Mouse (Mus musculus): ENCODE measurements at regions not wholly inside any gene's neighbourhood (a gene's known extent, or its start where the extent isn't known, plus 50 kb on each side); places are given as distances from the start of the nearest gene placed in this dataset.

- Histone ChIP-seq H3K27ac (ENCODE audit: low read depth, low read length) (no peak overlapping the region), H3K9ac (replicated peaks; ENCODE audit: low read length, poor library complexity, severe bottlenecking) (no peak overlapping the region), H3K36me3 (ENCODE audit: insufficient read depth, low read length) (no peaks in the 10 kb centered on the region), H3K4me1 (ENCODE audit: insufficient read depth, low read length) (no peaks in the 10 kb centered on the region), H3K4me3 (ENCODE audit: low read depth, low read length) (no peak overlapping the region), H3K9me3 (ENCODE audit: low read length) (no peaks in the 10 kb centered on the region), H3K27me3 (ENCODE audit: insufficient read depth, low read length) (no peaks in the 10 kb centered on the region), H3K4me2 (ENCODE audit: low read depth, low read length, poor library complexity, severe bottlenecking) (no peak overlapping the region)
- 87% methylated on average over 3 of the region's 3 CpGs for WGBS
- TF ChIP-seq CTCF (IDR thresholded peaks at IDR 0.05): no peak
- ATAC-seq (ENCODE audit: low FRiP score) (no peak), DNase-seq (ENCODE audit: low spot score) (no peak)
These were observed 173.9 kb upstream of the Tenm4 start for GRCm38 (mm10) chr7:95997190-95997589.

- Histone ChIP-seq H3K27me3 (ENCODE audit: insufficient read depth, low read length) (no peaks in the 10 kb centered on the region), H3K4me1 (ENCODE audit: insufficient read depth, low read length) (no peaks in the 10 kb centered on the region), H3K9me3 (ENCODE audit: low read length) (no peaks in the 10 kb centered on the region), H3K36me3 (ENCODE audit: insufficient read depth, low read length) (no peaks in the 10 kb centered on the region), H3K4me2 (ENCODE audit: low read depth, low read length, poor library complexity, severe bottlenecking) (no peak overlapping the region), H3K27ac (ENCODE audit: low read depth, low read length) (no peak overlapping the region), H3K9ac (replicated peaks; ENCODE audit: low read length, poor library complexity, severe bottlenecking) (no peak overlapping the region), H3K4me3 (ENCODE audit: low read depth, low read length) (no peak overlapping the region)
- ATAC-seq (ENCODE audit: low FRiP score) (no peak), DNase-seq (ENCODE audit: low spot score) (no peak)
- TF ChIP-seq CTCF (IDR thresholded peaks at IDR 0.05): no peak
- 30% methylated on average over 4 of the region's 4 CpGs for WGBS
These were observed 171.9 kb upstream of the Tenm4 start for GRCm38 (mm10) chr7:95999189-95999588.

- H3K9ac ChIP-seq (replicated peaks; ENCODE audit: low read length, poor library complexity, severe bottlenecking): no peak overlapping the region
- no peak overlapping the region for H3K4me2 ChIP-seq (ENCODE audit: low read depth, low read length, poor library complexity, severe bottlenecking)
- no peak overlapping the region for H3K4me3 ChIP-seq (ENCODE audit: low read depth, low read length)
- no peaks in the 10 kb centered on the region for H3K27me3 ChIP-seq (ENCODE audit: insufficient read depth, low read length)
- H3K27ac ChIP-seq (ENCODE audit: low read depth, low read length): no peak overlapping the region
- 0 out of 2 replicates have a peak, but pooled peaks have one; percentile 27 for ATAC-seq (ENCODE audit: low FRiP score)
- H3K4me1 ChIP-seq (ENCODE audit: insufficient read depth, low read length): no peaks in the 10 kb centered on the region
- H3K9me3 ChIP-seq (ENCODE audit: low read length): no peaks in the 10 kb centered on the region
- no peak for DNase-seq (ENCODE audit: low spot score)
- no peak for TF ChIP-seq CTCF (IDR thresholded peaks at IDR 0.05)
- no peaks in the 10 kb centered on the region for H3K36me3 ChIP-seq (ENCODE audit: insufficient read depth, low read length)
- 68% methylated on average over 5 of the region's 5 CpGs for WGBS
These were observed 168.6 kb upstream of the Tenm4 start for GRCm38 (mm10) chr7:96002401-96002800.

GRCm38 (mm10) chr7:96006299-96006698 is 164.7 kb upstream of the Tenm4 start:
- Histone ChIP-seq H3K9me3 (ENCODE audit: low read length) (no peaks in the 10 kb centered on the region), H3K27ac (ENCODE audit: low read depth, low read length) (no peak overlapping the region), H3K27me3 (ENCODE audit: insufficient read depth, low read length) (no peaks in the 10 kb centered on the region), H3K4me2 (ENCODE audit: low read depth, low read length, poor library complexity, severe bottlenecking) (no peak overlapping the region), H3K9ac (replicated peaks; ENCODE audit: low read length, poor library complexity, severe bottlenecking) (no peak overlapping the region), H3K4me3 (ENCODE audit: low read depth, low read length) (no peak overlapping the region), H3K4me1 (ENCODE audit: insufficient read depth, low read length) (no peaks in the 10 kb centered on the region), H3K36me3 (ENCODE audit: insufficient read depth, low read length) (no peaks in the 10 kb centered on the region)
- no peak for TF ChIP-seq CTCF (IDR thresholded peaks at IDR 0.05)
- WGBS: 94% methylated on average over 2 of the region's 2 CpGs
- DNase-seq (ENCODE audit: low spot score): no peak
- no peak for ATAC-seq (ENCODE audit: low FRiP score)

GRCm38 (mm10) chr7:96013008-96013407 is 158.0 kb upstream of the Tenm4 start:
- Histone ChIP-seq H3K4me1 (ENCODE audit: insufficient read depth, low read length) (no peaks in the 10 kb centered on the region), H3K36me3 (ENCODE audit: insufficient read depth, low read length) (no peaks in the 10 kb centered on the region), H3K27me3 (ENCODE audit: insufficient read depth, low read length) (no peaks in the 10 kb centered on the region), H3K4me2 (ENCODE audit: low read depth, low read length, poor library complexity, severe bottlenecking) (no peak overlapping the region), H3K9ac (replicated peaks; ENCODE audit: low read length, poor library complexity, severe bottlenecking) (no peak overlapping the region), H3K27ac (ENCODE audit: low read depth, low read length) (no peak overlapping the region), H3K9me3 (ENCODE audit: low read length) (no peaks in the 10 kb centered on the region), H3K4me3 (ENCODE audit: low read depth, low read length) (no peak overlapping the region)
- 85% methylated on average over 5 of the region's 5 CpGs for WGBS
- no peak for TF ChIP-seq CTCF (IDR thresholded peaks at IDR 0.05)
- no peak for ATAC-seq (ENCODE audit: low FRiP score)
- DNase-seq (ENCODE audit: low spot score): no peak

- WGBS: 91% methylated on average over 6 of the region's 6 CpGs
- no peak overlapping the region for H3K4me2 ChIP-seq (ENCODE audit: low read depth, low read length, poor library complexity, severe bottlenecking)
- ATAC-seq (ENCODE audit: low FRiP score) (no peak), DNase-seq (ENCODE audit: low spot score) (no peak)
- no peak overlapping the region for H3K27ac ChIP-seq (ENCODE audit: low read depth, low read length)
- no peak for TF ChIP-seq CTCF (IDR thresholded peaks at IDR 0.05)
- H3K9ac ChIP-seq (replicated peaks; ENCODE audit: low read length, poor library complexity, severe bottlenecking): no peak overlapping the region
- H3K9me3 ChIP-seq (ENCODE audit: low read length): no peaks in the 10 kb centered on the region
- H3K4me1 ChIP-seq (ENCODE audit: insufficient read depth, low read length): no peaks in the 10 kb centered on the region
- H3K4me3 ChIP-seq (ENCODE audit: low read depth, low read length): no peak overlapping the region
- H3K27me3 ChIP-seq (ENCODE audit: insufficient read depth, low read length): no peaks in the 10 kb centered on the region
- H3K36me3 ChIP-seq (ENCODE audit: insufficient read depth, low read length): no peaks in the 10 kb centered on the region
These were observed 153.7 kb upstream of the Tenm4 start for GRCm38 (mm10) chr7:96017112-96017884.
